ENCODE assay signal across 9 mouse cellular contexts in the genomic region with DNA sequence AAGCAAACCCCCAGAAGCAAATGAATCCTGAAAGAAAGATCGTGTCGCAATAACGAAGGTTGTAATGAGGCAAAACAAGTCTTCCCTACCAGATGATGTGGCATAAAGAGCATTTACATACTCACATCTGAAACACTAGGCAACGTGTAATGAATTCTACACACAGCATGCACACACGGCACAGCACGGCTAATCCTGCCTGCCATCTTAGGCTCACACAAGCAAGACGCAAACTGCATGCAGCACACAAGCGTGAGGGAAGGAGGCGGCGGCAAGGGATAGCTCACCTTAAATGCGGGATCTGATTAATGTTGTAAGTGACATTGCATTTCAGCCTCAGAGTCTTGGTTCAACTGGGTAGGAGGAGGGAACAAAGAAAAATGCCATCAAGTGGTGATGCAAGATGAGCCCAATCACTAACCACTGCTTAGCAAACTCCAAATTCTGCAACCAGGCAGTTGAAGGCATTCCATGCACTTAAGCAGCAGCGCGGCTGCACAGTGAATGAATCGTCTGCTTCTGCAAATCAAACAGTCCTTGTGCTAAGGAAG. TPM values are rescaled to one million over a fixed set of nuclear protein-coding genes. Genes with fewer than 3 reads are reported as not detected.
DNase-seq lines count a peak whose midpoint lies in the region; ATAC-seq and TF ChIP-seq lines count a peak whose summit lies in the region.
"Had no signal": no experiment of that assay in that cellular context is flagged by ENCODE, and none has a peak within 500 bp of the region (broad histone marks: within the 10 kb centered on the region; RNA-seq: fewer than 3 reads in every experiment).

No protein-coding gene starts in this region.

- H3K4me1 ChIP-seq in megakaryocyte, embryonic 14.5 days = peaks cover 13% of the 10 kb centered on the region
- H3K4me1 ChIP-seq in limb, embryonic 15.5 days = peaks cover 18% of the 10 kb centered on the region
- peaks cover 6% of the 10 kb centered on the region for H3K4me1 ChIP-seq in stomach, postnatal 0 days (replicated peaks; ENCODE audit: control insufficient read depth, insufficient read depth)

- no peaks in the 10 kb centered on the region for H3K9me3 ChIP-seq in megakaryocyte, embryonic 14.5 days
- H3K9me3 ChIP-seq in limb, embryonic 15.5 days = no peaks in the 10 kb centered on the region
- H3K9me3 ChIP-seq in stomach, postnatal 0 days (ENCODE audit: control insufficient read depth, low read length) = no peaks in the 10 kb centered on the region

- H3K4me2 ChIP-seq in limb, embryonic 15.5 days = peak overlapping the region; percentile 15; the same call in 1 of the 2 replicates
- 0 out of 2 replicates have a peak overlapping the region, but pooled peaks have one; percentile 5 for H3K4me2 ChIP-seq in stomach, postnatal 0 days (replicated peaks; ENCODE audit: low read depth)

- peak; percentile 36 for ATAC-seq in frontal cortex, adult (ENCODE audit: low TSS enrichment)
- ATAC-seq in megakaryocyte, adult 5-6 weeks (ENCODE audit: poor library complexity, severe bottlenecking) = no peak
- no peak for ATAC-seq in limb, embryonic 15.5 days (ENCODE audit: insufficient number of reproducible peaks, low FRiP score, low TSS enrichment, low read depth)
- ATAC-seq in stomach, postnatal 0 days (ENCODE audit: low FRiP score, low TSS enrichment) = no peak
- no peak for ATAC-seq in monocyte, adult 5-6 weeks (replicated peaks; ENCODE audit: insufficient number of reproducible peaks, low FRiP score, low TSS enrichment, poor library complexity, severe bottlenecking)

- DNase-seq in frontal cortex, postnatal 14 days (ENCODE audit: low spot score in 2 of 2) = no peak
- no peak for DNase-seq in stomach, postnatal 0 days (ENCODE audit: low spot score)
- DNase-seq in gastrocnemius, postnatal 25 days = no peak

- no peak overlapping the region for H3K9ac ChIP-seq in limb, embryonic 15.5 days
- H3K9ac ChIP-seq in stomach, postnatal 0 days (ENCODE audit: low read length) = no peak overlapping the region
- H3K9ac ChIP-seq: liver, embryonic 14.5 days had no signal

- H3K27me3 ChIP-seq in megakaryocyte, embryonic 14.5 days (replicated peaks) = peaks cover 5% of the 10 kb centered on the region
- no peaks in the 10 kb centered on the region for H3K27me3 ChIP-seq in limb, embryonic 15.5 days
- no peaks in the 10 kb centered on the region for H3K27me3 ChIP-seq in stomach, postnatal 0 days (ENCODE audit: control insufficient read depth, insufficient read depth, low read length)

- no peak overlapping the region for H3K27ac ChIP-seq in limb, embryonic 15.5 days
- 0 out of 2 replicates have a peak overlapping the region, but pooled peaks have one; percentile 24 for H3K27ac ChIP-seq in stomach, postnatal 0 days (replicated peaks)
- H3K27ac ChIP-seq: liver, embryonic 14.5 days had no signal

- no peaks in the 10 kb centered on the region for H3K36me3 ChIP-seq in megakaryocyte, embryonic 14.5 days (replicated peaks; ENCODE audit: low read length)
- no peaks in the 10 kb centered on the region for H3K36me3 ChIP-seq in limb, embryonic 15.5 days
- H3K36me3 ChIP-seq in stomach, postnatal 0 days (ENCODE audit: control insufficient read depth, insufficient read depth, low read length) = no peaks in the 10 kb centered on the region

- TF ChIP-seq EP300 in stomach, postnatal 0 days (optimal IDR thresholded peaks at IDR 0.05) = no peak

- peak overlapping the region; percentile 65 for H3K4me3 ChIP-seq in megakaryocyte, embryonic 14.5 days (replicated peaks)
- H3K4me3 ChIP-seq in limb, embryonic 15.5 days = no peak overlapping the region
- no peak overlapping the region for H3K4me3 ChIP-seq in stomach, postnatal 0 days (ENCODE audit: low read depth, low read length)

- 44% methylated on average over 14 of the region's 14 CpGs for WGBS in limb, embryonic 15.5 days
- WGBS in stomach, postnatal 0 days = 46% methylated on average over 14 of the region's 14 CpGs

- TF ChIP-seq CTCF in stomach, postnatal 0 days (IDR thresholded peaks at IDR 0.05; ENCODE audit: low read depth) = no peak

RNA-seq across cellular contexts. Expression of a gene that starts 20.6 kb away (rescaled TPM):
- 1.5 and 2.8 TPM in 2 replicates for polyA plus RNA-seq in megakaryocyte, embryonic 14.5 days (2012; ENCODE audit: insufficient read depth, low replicate concordance)
- total RNA-seq in megakaryocyte, adult 5-6 weeks (2015) = 13.6 and 18.9 TPM in 2 replicates
- total RNA-seq in megakaryocyte, adult 5-6 weeks (2017) = 18.7 and 19.8 TPM in 2 replicates
- 16.8 and 17.2 TPM in 2 replicates for polyA plus RNA-seq in limb, embryonic 15.5 days (2015; fragmentation: Nextera tagmentation; extraction: Ambion mirVana)
- 13.9 and 15.3 TPM in 2 replicates for polyA plus RNA-seq in stomach, postnatal 0 days (2015; fragmentation: Nextera tagmentation; extraction: Ambion mirVana)
- 25.0 to 52.6 TPM (median 30.4 TPM) in 3 replicates for total RNA-seq in monocyte, adult 5-6 weeks (2017)
- 10 to 100 TPM; 19.3 to 19.8 TPM for total RNA-seq in gastrocnemius, postnatal 25 days (2021)
